Mouse (Mus musculus): ENCODE measurements at regions not wholly inside any gene's neighbourhood (a gene's known extent, or its start where the extent isn't known, plus 50 kb on each side); places are given as distances from the start of the nearest gene placed in this dataset.

- Histone ChIP-seq H3K27me3 (ENCODE audit: control insufficient read depth, insufficient read depth, low read length) (no peaks in the 10 kb centered on the region), H3K9ac (replicated peaks; ENCODE audit: low read depth, low read length) (peak overlapping the region; percentile 62), H3K4me2 (ENCODE audit: low read depth, low read length) (peak overlapping the region; percentile 68), H3K4me1 (ENCODE audit: control insufficient read depth, insufficient read depth) (peaks cover 29% of the 10 kb centered on the region), H3K4me3 (ENCODE audit: low read depth, low read length) (peak overlapping the region; percentile 43), H3K9me3 (replicated peaks; ENCODE audit: control insufficient read depth, low read length) (no peaks in the 10 kb centered on the region), H3K27ac (ENCODE audit: low read depth) (peak overlapping the region; percentile 97), H3K36me3 (replicated peaks; ENCODE audit: control insufficient read depth, insufficient read depth, low read length) (no peaks in the 10 kb centered on the region)
- peak; percentile 99 for DNase-seq (ENCODE audit: low spot score)
- TF ChIP-seq EP300 (IDR thresholded peaks at IDR 0.05; ENCODE audit: low read depth) (peak; percentile 95), CTCF (IDR thresholded peaks at IDR 0.05; ENCODE audit: low read depth) (0 out of 2 replicates have a peak, but pooled peaks have one; percentile 0)
- WGBS, result 1% methylated on average over 23 of the region's 23 CpGs
- ATAC-seq (ENCODE audit: insufficient read depth, low read depth), result peak; percentile 99
Measured at GRCm38 (mm10) chr7:73595140-73595825, 53.7 kb upstream of the Chd2 start.

DNA sequence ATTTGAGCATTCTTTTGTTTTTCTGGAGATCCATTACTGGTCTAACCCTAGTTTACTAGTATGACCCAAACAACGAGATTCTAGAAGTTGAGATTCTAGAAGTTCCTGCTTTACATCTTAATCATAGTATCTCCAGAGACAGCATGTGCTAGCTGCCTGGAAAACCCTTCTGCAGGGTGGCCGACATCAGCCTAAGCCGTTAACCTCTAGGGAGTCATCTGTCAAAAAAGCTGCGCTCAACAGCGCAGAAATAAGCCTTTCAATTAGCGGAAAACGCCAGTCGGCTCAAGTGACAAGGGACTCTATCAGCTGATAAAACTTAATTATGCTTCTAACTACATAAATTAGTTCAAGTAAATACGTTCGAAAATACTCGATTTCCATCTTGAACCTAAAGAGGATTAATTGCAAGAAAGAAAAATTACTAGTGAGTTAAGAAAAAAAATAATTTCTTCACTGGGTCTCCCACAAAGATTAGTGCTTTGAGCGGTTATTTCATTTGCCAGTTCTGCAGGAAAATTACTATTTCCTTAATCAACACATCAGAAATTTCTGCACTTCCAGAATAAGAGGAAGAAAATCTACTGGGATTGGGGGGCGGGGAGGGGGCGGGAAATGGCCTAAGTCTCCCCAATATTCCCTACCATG, 53.0 kb upstream of the Chd2 start:
- 2% methylated on average over 14 of the region's 14 CpGs for WGBS
- peak overlapping the region; percentile 62 for H3K9ac ChIP-seq (replicated peaks; ENCODE audit: low read depth, low read length)
- peak overlapping the region; percentile 43 for H3K4me3 ChIP-seq (ENCODE audit: low read depth, low read length)
- H3K9me3 ChIP-seq (replicated peaks; ENCODE audit: control insufficient read depth, low read length), result no peaks in the 10 kb centered on the region
- no peaks in the 10 kb centered on the region for H3K27me3 ChIP-seq (ENCODE audit: control insufficient read depth, insufficient read depth, low read length)
- H3K27ac ChIP-seq (ENCODE audit: low read depth), result peak overlapping the region; percentile 97
- ATAC-seq (ENCODE audit: insufficient read depth, low read depth) (no peak), DNase-seq (ENCODE audit: low spot score) (peak; percentile 64)
- H3K4me2 ChIP-seq (ENCODE audit: low read depth, low read length), result peak overlapping the region; percentile 68
- no peak for TF ChIP-seq EP300 (IDR thresholded peaks at IDR 0.05; ENCODE audit: low read depth)
- no peak for TF ChIP-seq CTCF (IDR thresholded peaks at IDR 0.05; ENCODE audit: low read depth)
- H3K36me3 ChIP-seq (replicated peaks; ENCODE audit: control insufficient read depth, insufficient read depth, low read length), result no peaks in the 10 kb centered on the region
- H3K4me1 ChIP-seq (ENCODE audit: control insufficient read depth, insufficient read depth), result peaks cover 31% of the 10 kb centered on the region

DNA sequence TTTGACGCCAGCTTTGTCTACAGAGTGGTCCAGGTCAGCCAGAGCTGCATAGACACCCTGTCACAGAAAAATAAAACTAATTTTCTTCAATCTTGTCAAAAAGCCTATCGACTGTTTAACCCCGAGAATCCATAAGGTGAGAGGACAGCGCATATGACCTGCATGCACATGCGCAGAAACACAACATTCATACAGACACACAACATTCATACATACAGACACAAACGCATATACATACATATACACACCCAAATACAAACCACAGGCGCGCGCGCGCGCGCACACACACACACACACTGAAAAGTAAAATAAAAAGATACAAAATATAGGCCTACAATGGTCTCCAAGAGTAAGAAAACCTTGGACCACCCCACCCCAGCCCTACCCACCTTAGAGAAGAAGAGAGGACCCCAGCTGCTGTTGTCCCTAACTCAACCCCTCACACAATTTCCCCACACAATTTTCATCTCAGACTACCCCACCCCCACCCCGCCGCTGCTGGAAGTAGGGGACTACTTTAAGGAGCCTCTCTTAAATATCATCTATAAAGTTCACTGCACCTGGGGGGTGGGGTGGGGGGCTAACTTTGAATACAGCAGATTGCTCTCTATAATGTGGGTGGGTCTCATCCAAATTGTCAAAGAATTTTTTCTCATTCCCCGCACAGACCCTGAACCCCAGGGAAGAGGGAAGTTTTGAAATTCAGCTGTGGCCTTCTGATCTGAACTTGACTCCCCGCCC, 52.2 kb upstream of the Chd2 start:
- Histone ChIP-seq H3K27ac (ENCODE audit: low read depth) (peak overlapping the region; percentile 97), H3K9ac (replicated peaks; ENCODE audit: low read depth, low read length) (no peak overlapping the region; the same call in 1 of the 2 replicates), H3K4me1 (ENCODE audit: control insufficient read depth, insufficient read depth) (peaks cover 39% of the 10 kb centered on the region), H3K4me2 (ENCODE audit: low read depth, low read length) (peak overlapping the region; percentile 68), H3K36me3 (replicated peaks; ENCODE audit: control insufficient read depth, insufficient read depth, low read length) (no peaks in the 10 kb centered on the region), H3K4me3 (ENCODE audit: low read depth, low read length) (no peak overlapping the region), H3K27me3 (ENCODE audit: control insufficient read depth, insufficient read depth, low read length) (no peaks in the 10 kb centered on the region), H3K9me3 (replicated peaks; ENCODE audit: control insufficient read depth, low read length) (no peaks in the 10 kb centered on the region)
- 75% methylated on average over 17 of the region's 17 CpGs for WGBS
- DNase-seq (ENCODE audit: low spot score), result no peak
- TF ChIP-seq CTCF (IDR thresholded peaks at IDR 0.05; ENCODE audit: low read depth) (no peak), EP300 (IDR thresholded peaks at IDR 0.05; ENCODE audit: low read depth) (no peak)
- no peak for ATAC-seq (ENCODE audit: insufficient read depth, low read depth)

GRCm38 (mm10) chr7:73592857-73593256, 51.2 kb upstream of the Chd2 start:
- TF ChIP-seq EP300 (IDR thresholded peaks at IDR 0.05; ENCODE audit: low read depth) (no peak), CTCF (IDR thresholded peaks at IDR 0.05; ENCODE audit: low read depth) (no peak)
- ATAC-seq (ENCODE audit: insufficient read depth, low read depth), result no peak
- no peak for DNase-seq (ENCODE audit: low spot score)
- 90% methylated on average over 5 of the region's 5 CpGs for WGBS
- Histone ChIP-seq H3K9me3 (replicated peaks; ENCODE audit: control insufficient read depth, low read length) (no peaks in the 10 kb centered on the region), H3K9ac (replicated peaks; ENCODE audit: low read depth, low read length) (no peak overlapping the region), H3K4me3 (ENCODE audit: low read depth, low read length) (no peak overlapping the region), H3K4me1 (ENCODE audit: control insufficient read depth, insufficient read depth) (peaks cover 39% of the 10 kb centered on the region), H3K27me3 (ENCODE audit: control insufficient read depth, insufficient read depth, low read length) (no peaks in the 10 kb centered on the region), H3K4me2 (ENCODE audit: low read depth, low read length) (no peak overlapping the region), H3K27ac (ENCODE audit: low read depth) (no peak overlapping the region), H3K36me3 (replicated peaks; ENCODE audit: control insufficient read depth, insufficient read depth, low read length) (no peaks in the 10 kb centered on the region)

All from heart, postnatal 0 days (tissue).